Mouse (Mus musculus): Measurements from ENCODE around the gene Hoxa10. TPM values are rescaled to one million over a fixed set of nuclear protein-coding genes. Genes with fewer than 3 reads are reported as not detected.
A peak's percentile ranks its signal among the peaks of the same experiment; 100 is the strongest.

Hoxa10 gene
- polyA plus RNA-seq (2015; fragmentation: Nextera tagmentation; extraction: Ambion mirVana) = not detected in 2 replicates

DNA sequence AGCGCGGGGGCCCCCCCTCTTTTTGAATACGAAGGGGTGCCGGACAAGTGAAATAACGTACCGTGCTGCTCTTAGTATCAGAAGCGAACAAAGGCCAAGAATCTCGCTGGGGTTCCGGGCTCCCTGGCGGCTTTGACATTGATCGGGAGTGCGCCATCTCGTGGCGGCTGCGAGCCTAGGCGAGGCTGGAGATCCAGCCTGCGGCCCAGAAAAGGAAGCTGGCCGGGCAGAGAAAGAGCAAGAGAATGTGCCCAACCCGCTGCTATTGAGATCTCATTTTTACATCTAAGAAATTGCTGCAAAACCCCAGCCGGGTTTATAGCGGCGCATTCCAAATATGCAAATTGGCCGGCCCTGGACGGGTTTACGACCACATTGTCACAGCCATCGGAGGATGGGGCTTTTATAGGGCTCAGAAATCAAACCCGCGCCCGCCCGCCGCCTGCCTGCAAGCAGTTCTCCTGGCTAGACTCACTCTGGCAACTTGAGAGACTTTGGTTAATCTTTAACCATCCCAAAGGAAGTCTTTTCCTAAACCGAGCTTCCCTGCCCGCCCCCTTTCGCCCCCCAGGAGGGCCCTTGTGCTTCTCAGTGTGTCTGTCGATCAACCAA lies at the start of gene Hoxa10:
Gene Hoxa10, minus strand, starts transcription at position 466 of the 612 bp plus-strand sequence.
- no peaks in the 10 kb centered on the region; the same call in 1 of the 2 replicates for H3K4me1 ChIP-seq (ENCODE audit: insufficient read depth, low read depth, low read length)
- no peak within 1 kb of the TSS for H3K4me3 ChIP-seq (ENCODE audit: low read depth, low read length)
- no peak within 1 kb of the TSS for H3K9ac ChIP-seq (replicated peaks; ENCODE audit: low read depth)
- 2% methylated on average over 35 of the region's 35 CpGs for WGBS
- TF ChIP-seq CTCF (IDR thresholded peaks at IDR 0.05) = peak; percentile 81
- no peak for TF ChIP-seq EP300 (IDR thresholded peaks at IDR 0.05)
- no peaks in the 10 kb centered on the region for H3K9me3 ChIP-seq (ENCODE audit: low read length)
- H3K27me3 ChIP-seq (replicated peaks; ENCODE audit: insufficient read depth, low read length) = peaks cover 98% of the 10 kb centered on the region
- ATAC-seq (peak; percentile 79), DNase-seq (ENCODE audit: low spot score) (peak; percentile 81)
- no peaks in the 10 kb centered on the region for H3K36me3 ChIP-seq (ENCODE audit: insufficient read depth, low read length)
- 0 out of 2 replicates have a peak within 1 kb of the TSS, but pooled peaks have one; percentile 17 for H3K4me2 ChIP-seq (replicated peaks; ENCODE audit: low read depth, low read length)
- no peak within 1 kb of the TSS for H3K27ac ChIP-seq (ENCODE audit: low read length)

DNA sequence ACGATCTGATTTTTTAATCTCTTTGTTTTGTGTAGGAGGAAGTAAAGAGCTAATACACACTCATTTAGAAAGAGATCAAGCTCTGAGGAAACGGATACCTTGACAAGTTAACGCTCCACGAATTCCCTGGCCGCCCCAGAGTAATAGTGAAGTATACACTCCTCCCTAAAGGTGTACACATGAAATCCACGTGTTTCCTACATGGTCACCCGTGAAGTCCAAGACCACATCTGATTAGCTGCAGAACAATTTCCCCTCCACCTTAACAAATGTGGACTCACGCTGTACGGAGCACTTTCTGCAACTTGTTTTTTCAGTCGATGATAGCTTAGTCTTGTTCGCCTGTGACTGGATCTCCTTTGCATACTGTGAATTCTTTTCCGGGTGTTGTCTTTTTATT lies 49.5 kb upstream of the Hoxa10 start:
- no peak overlapping the region for H3K27ac ChIP-seq (ENCODE audit: low read length)
- no peak overlapping the region for H3K4me2 ChIP-seq (replicated peaks; ENCODE audit: low read depth, low read length)
- 9% methylated on average over 12 of the region's 12 CpGs for WGBS
- DNase-seq (ENCODE audit: low spot score) = no peak
- no peak overlapping the region for H3K9ac ChIP-seq (replicated peaks; ENCODE audit: low read depth)
- no peaks in the 10 kb centered on the region for H3K36me3 ChIP-seq (ENCODE audit: insufficient read depth, low read length)
- H3K4me3 ChIP-seq (ENCODE audit: low read depth, low read length) = no peak overlapping the region
- peaks cover 40% of the 10 kb centered on the region for H3K27me3 ChIP-seq (replicated peaks; ENCODE audit: insufficient read depth, low read length)
- peaks cover 8% of the 10 kb centered on the region; the same call in 1 of the 2 replicates for H3K4me1 ChIP-seq (ENCODE audit: insufficient read depth, low read depth, low read length)
- no peaks in the 10 kb centered on the region for H3K9me3 ChIP-seq (ENCODE audit: low read length)
- no peak for ATAC-seq
- no peak for TF ChIP-seq EP300 (IDR thresholded peaks at IDR 0.05)
- TF ChIP-seq CTCF (IDR thresholded peaks at IDR 0.05) = no peak

DNA sequence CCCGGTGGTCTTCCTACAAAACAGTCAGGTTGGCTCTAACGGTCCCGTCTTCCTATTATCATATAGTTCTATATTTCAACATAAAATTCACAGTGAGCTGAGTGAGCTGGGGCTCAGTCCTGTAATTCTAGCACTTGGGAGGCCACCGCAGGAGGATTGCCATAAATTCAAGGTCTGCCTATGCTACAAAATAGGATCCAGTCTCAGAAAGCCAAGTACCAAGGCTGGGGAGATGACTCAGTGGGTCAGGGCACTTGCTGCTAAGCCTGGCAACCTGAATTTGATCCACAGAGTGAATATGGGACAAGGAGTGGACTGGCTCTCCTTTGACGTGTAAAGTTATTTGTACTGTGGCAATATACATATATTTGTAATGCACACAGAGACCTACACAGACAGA lies 43.2 kb upstream of the Hoxa10 start:
- H3K27ac ChIP-seq (ENCODE audit: low read length) = no peak overlapping the region
- H3K9me3 ChIP-seq (ENCODE audit: low read length) = no peaks in the 10 kb centered on the region
- H3K4me3 ChIP-seq (ENCODE audit: low read depth, low read length) = no peak overlapping the region
- H3K27me3 ChIP-seq (replicated peaks; ENCODE audit: insufficient read depth, low read length) = peaks cover 8% of the 10 kb centered on the region; the same call in 1 of the 2 replicates
- H3K36me3 ChIP-seq (ENCODE audit: insufficient read depth, low read length) = no peaks in the 10 kb centered on the region
- DNase-seq (ENCODE audit: low spot score) = no peak
- no peak for ATAC-seq
- H3K4me1 ChIP-seq (ENCODE audit: insufficient read depth, low read depth, low read length) = no peaks in the 10 kb centered on the region
- H3K4me2 ChIP-seq (replicated peaks; ENCODE audit: low read depth, low read length) = no peak overlapping the region
- no peak overlapping the region for H3K9ac ChIP-seq (replicated peaks; ENCODE audit: low read depth)
- 78% methylated on average over 5 of the region's 5 CpGs for WGBS
- TF ChIP-seq CTCF (IDR thresholded peaks at IDR 0.05) (no peak), EP300 (IDR thresholded peaks at IDR 0.05) (no peak)

DNA sequence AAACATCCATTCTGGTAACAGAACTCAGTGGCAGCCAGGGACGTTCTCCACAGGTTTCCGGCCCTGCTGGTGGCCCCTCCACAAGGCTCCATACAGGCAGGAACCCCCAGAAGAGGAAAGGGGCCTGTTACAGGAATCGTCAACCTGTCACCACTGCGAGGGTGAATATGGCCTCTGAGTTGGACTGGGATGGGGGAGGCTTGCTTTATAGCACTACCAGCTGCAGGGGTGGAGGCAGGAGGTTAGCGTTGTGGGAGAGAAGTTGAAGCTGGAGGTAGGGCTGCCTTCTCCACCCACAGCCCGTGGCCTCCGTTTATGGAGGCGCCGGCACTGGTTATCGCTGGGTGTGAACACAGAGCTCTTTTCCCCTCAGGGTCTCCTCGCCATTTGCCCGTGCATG lies 40.4 kb upstream of the Hoxa10 start:
- H3K27me3 ChIP-seq (replicated peaks; ENCODE audit: insufficient read depth, low read length) = peaks cover 21% of the 10 kb centered on the region
- no peak overlapping the region for H3K4me3 ChIP-seq (ENCODE audit: low read depth, low read length)
- no peaks in the 10 kb centered on the region for H3K36me3 ChIP-seq (ENCODE audit: insufficient read depth, low read length)
- no peak for TF ChIP-seq EP300 (IDR thresholded peaks at IDR 0.05)
- TF ChIP-seq CTCF (IDR thresholded peaks at IDR 0.05) = no peak
- ATAC-seq (no peak), DNase-seq (ENCODE audit: low spot score) (no peak)
- no peaks in the 10 kb centered on the region for H3K9me3 ChIP-seq (ENCODE audit: low read length)
- 59% methylated on average over 12 of the region's 12 CpGs for WGBS
- H3K4me1 ChIP-seq (ENCODE audit: insufficient read depth, low read depth, low read length) = no peaks in the 10 kb centered on the region
- no peak overlapping the region for H3K4me2 ChIP-seq (replicated peaks; ENCODE audit: low read depth, low read length)
- no peak overlapping the region for H3K9ac ChIP-seq (replicated peaks; ENCODE audit: low read depth)
- no peak overlapping the region for H3K27ac ChIP-seq (ENCODE audit: low read length)

DNA sequence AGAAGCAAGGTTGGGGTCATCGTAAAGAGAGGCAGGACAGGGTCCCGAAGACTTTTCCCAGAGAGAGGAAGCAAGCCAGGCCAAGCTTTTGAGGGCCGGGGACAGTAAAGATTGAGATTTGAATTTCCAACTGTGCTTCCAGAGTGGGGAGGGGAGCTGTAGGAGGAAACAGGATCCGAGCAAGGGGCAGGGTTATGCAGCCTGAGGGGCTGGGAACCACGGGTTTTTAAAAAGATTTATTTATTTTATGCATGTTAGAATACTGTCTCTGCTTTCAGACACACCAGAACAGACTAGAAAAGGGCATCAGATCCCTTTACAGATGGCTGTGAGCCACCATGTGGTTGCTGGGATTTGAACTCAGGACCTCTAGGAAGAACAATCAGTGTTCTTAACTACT lies 36.3 kb upstream of the Hoxa10 start:
- TF ChIP-seq EP300 (IDR thresholded peaks at IDR 0.05) (no peak), CTCF (IDR thresholded peaks at IDR 0.05) (no peak)
- no peak for ATAC-seq
- Histone ChIP-seq H3K27me3 (replicated peaks; ENCODE audit: insufficient read depth, low read length) (peaks cover 58% of the 10 kb centered on the region), H3K9ac (replicated peaks; ENCODE audit: low read depth) (no peak overlapping the region), H3K4me3 (ENCODE audit: low read depth, low read length) (no peak overlapping the region), H3K27ac (ENCODE audit: low read length) (no peak overlapping the region), H3K9me3 (ENCODE audit: low read length) (no peaks in the 10 kb centered on the region), H3K36me3 (ENCODE audit: insufficient read depth, low read length) (no peaks in the 10 kb centered on the region), H3K4me2 (replicated peaks; ENCODE audit: low read depth, low read length) (no peak overlapping the region), H3K4me1 (ENCODE audit: insufficient read depth, low read depth, low read length) (no peaks in the 10 kb centered on the region)
- no peak for DNase-seq (ENCODE audit: low spot score)
- 12% methylated on average over 5 of the region's 5 CpGs for WGBS

DNA sequence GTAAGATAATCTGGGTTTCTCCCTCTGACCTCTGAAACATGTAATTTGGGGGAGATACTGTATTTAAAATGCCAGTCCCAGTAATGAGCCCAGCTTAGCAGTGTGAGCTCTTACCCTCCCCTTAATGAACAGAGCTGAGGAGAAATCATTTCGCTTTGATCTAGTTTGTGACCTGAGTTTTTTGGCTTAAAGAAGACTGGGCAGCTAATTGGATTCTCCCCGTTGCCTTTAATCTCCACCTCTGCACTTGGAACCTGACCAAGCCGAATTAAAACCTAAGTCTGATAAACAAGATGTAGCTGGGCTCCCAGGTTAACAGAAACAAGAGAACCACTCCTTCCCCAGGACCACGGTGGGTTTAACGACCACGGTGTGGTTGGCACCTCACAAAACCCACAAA lies 35.7 kb upstream of the Hoxa10 start:
- WGBS = 9% methylated on average over 6 of the region's 6 CpGs
- Histone ChIP-seq H3K9me3 (ENCODE audit: low read length) (no peaks in the 10 kb centered on the region), H3K4me2 (replicated peaks; ENCODE audit: low read depth, low read length) (no peak overlapping the region), H3K27ac (ENCODE audit: low read length) (no peak overlapping the region), H3K27me3 (replicated peaks; ENCODE audit: insufficient read depth, low read length) (peaks cover 63% of the 10 kb centered on the region), H3K4me1 (ENCODE audit: insufficient read depth, low read depth, low read length) (no peaks in the 10 kb centered on the region), H3K9ac (replicated peaks; ENCODE audit: low read depth) (no peak overlapping the region), H3K36me3 (ENCODE audit: insufficient read depth, low read length) (no peaks in the 10 kb centered on the region), H3K4me3 (ENCODE audit: low read depth, low read length) (no peak overlapping the region)
- DNase-seq (ENCODE audit: low spot score) = no peak
- ATAC-seq = no peak
- TF ChIP-seq CTCF (IDR thresholded peaks at IDR 0.05) (no peak), EP300 (IDR thresholded peaks at IDR 0.05) (no peak)
